Mouse (Mus musculus): ENCODE results near the gene Rarg.

The Rarg gene

GRCm38 (mm10) chr15:102202971-102203834 is 54.1 kb downstream of the Rarg start, which contains the start of gene Zfp740:
TSS of gene Zfp740 (plus strand) at chr15:102203249.
- peak; percentile 89 to 97 for DNase-seq

- no peak for DNase-seq
These were observed 58.5 kb downstream of the Rarg start for GRCm38 (mm10) chr15:102198841-102199240.

DNA sequence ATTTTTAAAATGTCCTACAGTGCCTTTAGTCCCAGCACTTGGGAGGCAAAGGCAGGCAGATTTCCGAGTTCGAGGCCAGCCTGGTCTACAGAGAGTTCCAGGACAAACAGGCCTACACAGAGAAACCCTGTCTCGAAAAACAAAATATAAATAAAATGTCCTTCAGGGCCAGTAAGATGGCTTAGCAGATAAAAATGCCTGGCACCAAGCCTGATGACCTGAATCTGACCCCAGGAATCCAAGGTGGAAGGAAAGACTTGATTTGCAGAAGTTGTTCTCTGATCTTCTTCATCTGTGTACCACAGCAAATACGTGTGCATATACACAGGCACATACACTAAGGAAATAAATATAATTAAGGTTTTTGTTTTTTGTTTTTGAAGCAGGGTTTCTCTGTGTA is 61.9 kb downstream of the Rarg start:
- no peak for DNase-seq

GRCm38 (mm10) chr15:102194439-102194838 is 62.9 kb downstream of the Rarg start:
- DNase-seq = no peak

GRCm38 (mm10) chr15:102193652-102194051 is 63.7 kb downstream of the Rarg start:
- no peak for DNase-seq

- DNase-seq = no peak
These were observed 64.4 kb downstream of the Rarg start for GRCm38 (mm10) chr15:102192820-102193386.

DNA sequence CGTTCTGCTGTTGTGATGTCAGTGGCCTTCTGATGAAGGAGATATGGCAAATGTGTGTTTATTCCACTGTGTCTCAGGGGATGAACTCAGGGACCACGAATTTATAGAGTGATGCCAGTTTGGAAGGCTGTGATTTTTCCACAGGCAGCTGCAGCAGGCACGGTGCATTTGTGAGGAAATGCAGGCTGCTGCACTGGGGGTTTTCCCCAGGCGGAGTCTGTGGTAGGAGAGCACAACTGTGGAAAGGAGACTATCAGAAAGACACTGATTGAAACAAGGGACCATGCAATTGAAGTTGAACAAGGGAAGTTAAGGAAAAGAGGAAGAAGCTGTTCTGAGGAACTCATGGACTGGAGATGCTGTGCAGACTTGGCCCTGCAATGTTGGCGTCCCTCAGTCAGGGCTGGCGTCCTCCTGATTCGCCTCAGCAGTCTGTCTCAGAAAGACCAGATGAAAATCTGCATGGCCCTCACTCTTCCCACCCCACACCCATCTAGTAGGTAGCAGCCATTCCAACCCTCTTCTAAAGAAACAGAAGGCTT is 65.0 kb downstream of the Rarg start:
- DNase-seq = no peak

- no peak for DNase-seq
These were observed 65.6 kb downstream of the Rarg start for GRCm38 (mm10) chr15:102191699-102192098.

DNA sequence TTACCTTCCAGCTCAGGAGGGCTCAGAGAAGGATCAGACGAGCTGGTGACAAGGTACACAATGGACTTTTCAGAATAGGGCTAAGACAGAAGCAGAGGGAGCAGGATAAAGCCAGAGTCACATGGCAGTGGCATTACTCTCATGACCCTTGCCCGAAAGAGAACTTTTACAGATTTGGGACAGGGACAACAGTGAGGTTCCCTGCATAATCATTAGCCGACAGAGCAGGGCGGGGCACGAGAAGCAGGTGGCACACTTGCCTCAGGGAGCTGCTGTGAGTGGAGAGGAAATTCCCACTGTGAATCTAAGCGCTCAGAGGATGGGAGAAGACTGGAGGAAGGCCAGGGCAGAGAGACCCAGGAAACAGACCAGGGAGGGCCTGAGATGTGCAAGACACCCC is 68.4 kb downstream of the Rarg start:
- DNase-seq = no peak

- DNase-seq = no peak
These were observed 69.2 kb downstream of the Rarg start for GRCm38 (mm10) chr15:102188096-102188495.

GRCm38 (mm10) chr15:102186239-102186638 is 71.1 kb downstream of the Rarg start:
- DNase-seq = no peak

All from cerebellum, postnatal 36 days (tissue).